Mouse (Mus musculus) liver, embryonic 16.5 days (tissue): ENCODE data around the gene Apeh. TPM values are rescaled to one million over a fixed set of nuclear protein-coding genes. Genes with fewer than 3 reads are reported as not detected.

ENCODE experiments used
- ATAC-seq: fragments of 200-750 bp; cut with Nextera tagmentation; 2 replicates; pipeline ENCODE4 v1.8.0; 2017; ENCODE audit warnings: low read depth, mild to moderate bottlenecking, moderate number of reproducible peaks, moderate library complexity
- H3K27ac ChIP-seq: fragments of 300-500 bp; sonication (generic); 2 replicates; pipeline ENCODE4 v1.5.1; 2014; ENCODE audit warnings: mild to moderate bottlenecking, low read length
- H3K27me3 ChIP-seq: fragments of 300-500 bp; sonication (generic); 2 replicates; pipeline ENCODE4 v1.6.1; 2014; ENCODE audit warnings: low read depth, low read length, mixed read lengths; ENCODE audit not compliant: control insufficient read depth, insufficient read depth
- H3K36me3 ChIP-seq: fragments of 300-500 bp; sonication (generic); 2 replicates; pipeline ENCODE4 v1.6.1; 2014; ENCODE audit warnings: mild to moderate bottlenecking; ENCODE audit not compliant: control insufficient read depth, insufficient read depth
- H3K4me1 ChIP-seq: fragments of 300-500 bp; sonication (generic); 2 replicates; pipeline ENCODE4 v1.6.1; 2014; ENCODE audit warnings: low read depth, low read length, mixed read lengths; ENCODE audit not compliant: control insufficient read depth
- H3K4me2 ChIP-seq: fragments of 300-500 bp; sonication (generic); 2 replicates; pipeline ENCODE4 v1.6.1; 2014; ENCODE audit warnings: low read depth, low read length, mixed read lengths
- H3K4me3 ChIP-seq: fragments of 300-500 bp; sonication (generic); 2 replicates; pipeline ENCODE4 v1.5.1; 2014; ENCODE audit warnings: low read depth, mild to moderate bottlenecking, low read length
- H3K9ac ChIP-seq: fragments of 300-500 bp; sonication (generic); 2 replicates; pipeline ENCODE4 v1.6.1; 2014; ENCODE audit warnings: low read depth, low read length
- H3K9me3 ChIP-seq: fragments of 300-500 bp; sonication (generic); replicated peaks from 2 replicates; pipeline ENCODE4 v1.6.1; 2016; ENCODE audit warnings: low read length; ENCODE audit not compliant: control insufficient read depth
- WGBS: fragments of 180-500 bp; shearing (Covaris S2); extraction: QIAGEN DNeasy Blood & Tissue Kit; methylation state at CpG from one replicate; pipeline ENCODE4 v1.1.7; 2014; ENCODE audit not compliant: insufficient replicate concordance; 5-methylcytosine and 5-hydroxymethylcytosine counted together
- polyA plus RNA-seq: library from polyadenylated mRNA; unstranded; fragments of >200 nt; fragmentation: Nextera tagmentation; extraction: Ambion mirVana; gene quantifications from 2 replicates; pipeline ENCODE4 v1.2.1, GENCODE M21; 2015

Gene Apeh
- polyA plus RNA-seq, 1 experiment from 2014 or later, result 172 TPM

DNA sequence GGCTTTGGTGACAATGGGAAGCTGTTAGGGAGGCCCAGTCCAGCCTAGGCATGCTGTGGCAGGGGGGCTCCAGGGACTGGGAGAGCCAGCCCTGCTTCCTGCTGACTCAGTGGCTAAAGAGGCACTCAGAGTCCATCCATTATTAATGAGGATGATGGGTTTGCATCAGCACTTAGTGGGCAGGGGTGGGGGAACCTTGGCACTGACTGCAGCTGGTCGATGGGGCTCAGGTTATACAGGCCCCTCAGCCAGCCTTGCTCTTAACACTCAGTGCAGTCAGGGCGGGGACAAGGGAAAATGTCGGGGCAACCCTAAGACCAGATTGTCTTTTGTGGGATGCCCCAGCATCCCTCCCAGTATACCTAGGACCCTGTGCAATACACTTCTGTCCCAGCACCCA lies 32.3 kb downstream of the Apeh start:
- Histone ChIP-seq H3K9me3 (no peaks in the 10 kb centered on the region), H3K4me3 (no peak overlapping the region), H3K4me2 (no peak overlapping the region), H3K9ac (no peak overlapping the region), H3K27ac (no peak overlapping the region), H3K36me3 (peaks cover 100% of the 10 kb centered on the region), H3K27me3 (no peaks in the 10 kb centered on the region), H3K4me1 (no peaks in the 10 kb centered on the region; the same call in 1 of the 2 replicates)
- WGBS, result 78% methylated on average over 3 of the region's 3 CpGs
- no peak for ATAC-seq

DNA sequence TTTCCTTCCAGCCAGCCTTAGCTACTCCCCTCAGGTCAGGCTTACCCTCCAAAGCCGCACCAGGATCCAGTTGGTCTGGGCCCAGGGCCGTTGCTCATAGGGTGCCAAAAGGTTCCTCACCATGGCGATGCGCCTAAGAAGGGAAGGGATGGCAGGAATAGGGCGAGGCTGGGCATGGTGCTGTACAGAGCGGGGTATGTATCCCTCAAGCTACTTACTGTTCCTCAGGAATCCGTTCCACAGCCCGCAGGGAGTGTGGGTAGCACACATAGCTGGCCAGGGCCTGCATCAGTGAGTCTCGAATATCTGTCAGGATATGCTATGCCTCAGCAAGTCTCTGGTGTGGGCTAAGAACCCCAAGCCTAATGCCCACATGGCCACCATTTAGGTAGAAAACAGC lies 36.1 kb downstream of the Apeh start:
- Histone ChIP-seq H3K4me2 (no peak overlapping the region), H3K9ac (no peak overlapping the region), H3K9me3 (no peaks in the 10 kb centered on the region), H3K27me3 (no peaks in the 10 kb centered on the region), H3K36me3 (peaks cover 99% of the 10 kb centered on the region), H3K27ac (no peak overlapping the region), H3K4me3 (no peak overlapping the region), H3K4me1 (peaks cover 4% of the 10 kb centered on the region)
- ATAC-seq, result no peak
- WGBS, result 93% methylated on average over 9 of the region's 9 CpGs

DNA sequence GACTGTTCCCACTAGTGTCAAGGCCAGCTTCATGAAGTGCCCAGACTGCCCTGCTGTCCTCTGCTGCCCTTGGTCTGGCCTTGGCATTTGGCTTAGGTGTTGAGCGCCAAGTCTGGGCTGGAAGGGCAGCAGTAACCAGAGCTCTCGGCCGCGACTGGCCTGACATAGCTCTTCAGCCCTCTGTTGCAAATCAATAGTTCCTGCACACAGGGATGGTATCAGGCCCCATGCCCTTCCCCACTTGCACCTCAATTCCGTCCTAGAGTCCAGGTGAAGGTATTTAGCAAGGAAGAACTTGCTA lies 37.2 kb downstream of the Apeh start:
- H3K4me1 ChIP-seq, result peaks cover 10% of the 10 kb centered on the region
- H3K4me2 ChIP-seq, result no peak overlapping the region
- H3K4me3 ChIP-seq, result no peak overlapping the region
- no peak overlapping the region for H3K9ac ChIP-seq
- ATAC-seq, result no peak
- WGBS, result 83% methylated on average over 5 of the region's 5 CpGs
- H3K36me3 ChIP-seq, result peaks cover 88% of the 10 kb centered on the region
- no peaks in the 10 kb centered on the region for H3K27me3 ChIP-seq
- no peak overlapping the region for H3K27ac ChIP-seq
- no peaks in the 10 kb centered on the region for H3K9me3 ChIP-seq

DNA sequence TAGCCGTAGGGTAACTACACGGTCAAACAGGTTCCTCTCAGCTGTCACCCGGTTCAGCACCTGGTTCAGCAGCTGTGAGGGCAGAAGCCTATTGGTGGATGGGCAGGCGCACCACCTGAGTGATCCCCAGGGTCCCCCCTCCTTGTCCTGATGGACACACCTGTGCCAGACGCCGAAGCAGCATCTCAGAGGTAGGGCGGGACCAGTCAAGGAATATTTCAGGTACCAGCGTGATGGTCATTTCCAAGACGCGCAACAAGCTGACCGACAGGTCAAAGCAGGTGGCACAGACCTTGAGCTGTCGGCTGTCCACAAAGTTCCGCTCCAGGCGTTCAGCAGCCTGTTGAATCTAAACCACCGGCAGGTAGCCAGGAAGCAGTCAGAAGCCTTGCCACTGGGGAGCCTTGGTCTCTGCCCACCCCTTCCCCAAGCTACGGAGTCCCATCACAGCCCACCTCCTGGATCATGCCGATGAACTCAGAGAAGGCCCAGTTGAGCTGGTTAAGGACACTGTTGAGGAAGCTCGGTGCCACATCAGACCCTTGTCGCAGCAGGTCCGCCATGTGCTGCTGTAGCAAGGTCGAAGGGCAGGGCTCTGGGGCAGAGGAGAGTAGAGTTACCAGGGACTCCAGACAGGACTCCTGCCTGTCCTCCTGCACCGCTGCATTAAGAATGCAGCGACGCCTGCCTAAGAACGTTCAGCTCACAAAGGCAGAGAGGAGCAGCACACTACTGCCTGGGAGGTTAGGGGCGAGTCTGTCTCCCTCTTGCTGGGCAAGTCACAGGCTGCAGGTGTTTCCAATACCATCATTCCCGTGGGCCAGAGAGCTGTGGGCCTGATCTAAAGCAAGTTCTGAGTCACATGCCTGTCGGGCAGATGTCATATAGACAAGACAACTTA lies 37.8 kb downstream of the Apeh start:
- H3K36me3 ChIP-seq, result peaks cover 86% of the 10 kb centered on the region

DNA sequence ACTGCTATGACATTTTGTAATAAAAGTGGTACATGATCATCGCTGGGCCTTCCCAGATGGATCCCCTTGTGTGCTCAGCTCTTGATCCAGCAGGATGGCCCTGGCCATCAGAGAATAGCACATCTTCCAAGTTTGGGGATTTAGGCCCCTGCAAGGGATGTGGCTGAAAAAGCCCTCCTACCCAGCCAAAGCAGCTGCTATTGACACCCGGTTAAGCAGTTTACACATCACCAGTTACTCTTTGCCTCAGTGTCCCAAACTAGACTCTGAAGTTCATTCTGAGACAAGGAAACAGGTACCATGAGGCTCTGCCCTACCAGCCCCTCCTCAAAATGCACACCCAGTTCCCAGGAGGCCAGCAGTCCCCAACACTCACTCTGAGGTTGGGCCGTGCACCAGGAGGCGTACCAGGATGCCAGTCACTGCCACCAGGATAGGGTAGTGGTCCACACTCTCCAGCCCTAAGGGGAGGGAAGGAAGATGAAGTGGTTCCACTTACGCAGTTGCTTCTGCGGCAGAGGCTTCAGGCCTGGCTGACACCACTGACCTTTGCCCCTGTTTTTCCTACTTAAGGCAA lies 38.7 kb downstream of the Apeh start:
- WGBS, result 92% methylated on average over 6 of the region's 6 CpGs
- Histone ChIP-seq H3K4me1 (peaks cover 10% of the 10 kb centered on the region), H3K9me3 (no peaks in the 10 kb centered on the region), H3K27me3 (no peaks in the 10 kb centered on the region), H3K36me3 (peaks cover 84% of the 10 kb centered on the region), H3K9ac (no peak overlapping the region), H3K4me3 (no peak overlapping the region), H3K4me2 (no peak overlapping the region), H3K27ac (no peak overlapping the region)
- no peak for ATAC-seq

More for the DNA sequence above, 37.8 kb downstream of the Apeh start:
- Histone ChIP-seq H3K27ac (no peak overlapping the region), H3K4me1 (peaks cover 10% of the 10 kb centered on the region), H3K4me2 (no peak overlapping the region), H3K27me3 (no peaks in the 10 kb centered on the region), H3K9me3 (no peaks in the 10 kb centered on the region), H3K4me3 (no peak overlapping the region), H3K9ac (no peak overlapping the region)
- 85% methylated on average over 28 of the region's 28 CpGs for WGBS
- no peak for ATAC-seq

DNA sequence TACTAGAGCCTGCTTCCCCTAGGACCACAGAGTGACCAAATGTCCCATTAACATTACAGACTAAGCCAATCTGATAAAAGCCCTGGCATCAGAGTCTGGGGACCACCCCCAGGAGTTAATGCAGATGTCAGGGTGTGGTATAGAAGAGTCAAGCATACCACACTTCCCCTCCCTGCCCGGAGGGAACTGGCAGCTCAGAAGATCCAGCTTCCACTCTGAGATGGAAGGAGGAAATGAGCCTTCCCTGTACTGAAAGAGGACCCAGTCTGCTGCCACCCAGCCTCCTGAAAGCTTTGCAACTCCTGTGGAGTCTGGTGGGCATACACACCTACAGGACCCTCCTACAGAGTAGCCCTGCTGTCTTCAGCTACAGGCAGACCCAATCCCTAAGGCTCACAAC lies 39.3 kb downstream of the Apeh start:
- Histone ChIP-seq H3K27ac (no peak overlapping the region), H3K4me3 (no peak overlapping the region), H3K36me3 (peaks cover 81% of the 10 kb centered on the region), H3K27me3 (no peaks in the 10 kb centered on the region), H3K4me1 (peaks cover 16% of the 10 kb centered on the region), H3K9ac (no peak overlapping the region), H3K9me3 (no peaks in the 10 kb centered on the region), H3K4me2 (no peak overlapping the region)
- no peak for ATAC-seq
- WGBS, result 24% methylated on average over 1 of the region's 1 CpGs

DNA sequence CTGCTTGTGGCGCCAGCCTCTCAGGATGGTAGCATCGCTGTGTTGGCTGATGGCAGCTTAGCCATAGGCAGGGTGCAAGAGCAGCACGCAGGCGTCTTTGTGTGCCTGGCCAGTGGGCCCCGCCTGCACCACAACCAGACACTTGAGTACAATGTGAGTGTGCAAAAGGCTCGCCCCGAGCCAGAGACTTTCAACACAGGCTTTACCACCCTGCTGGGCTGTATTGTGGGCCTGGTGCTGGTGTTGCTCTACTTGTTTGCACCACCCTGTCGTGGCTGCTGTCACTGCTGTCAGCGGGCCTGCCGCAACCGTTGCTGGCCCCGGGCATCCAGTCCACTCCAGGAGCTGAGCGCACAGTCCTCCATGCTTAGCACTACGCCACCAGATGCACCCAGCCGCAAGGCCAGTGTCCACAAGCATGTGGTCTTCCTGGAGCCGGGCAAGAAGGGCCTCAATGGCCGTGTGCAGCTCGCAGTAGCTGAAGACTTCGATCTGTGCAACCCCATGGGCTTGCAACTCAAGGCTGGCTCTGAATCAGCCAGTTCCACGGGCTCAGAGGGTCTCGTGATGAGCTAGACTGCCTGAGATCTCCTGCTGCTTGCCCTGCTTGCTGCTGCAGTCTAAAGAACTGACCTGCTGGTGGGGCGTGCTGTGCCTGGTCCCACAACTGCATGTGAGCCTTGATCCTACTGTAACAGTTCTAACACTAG lies 39.9 kb downstream of the Apeh start:
- H3K36me3 ChIP-seq, result peaks cover 75% of the 10 kb centered on the region
- ATAC-seq, result no peak
- no peaks in the 10 kb centered on the region for H3K9me3 ChIP-seq
- H3K4me3 ChIP-seq, result no peak overlapping the region
- H3K9ac ChIP-seq, result no peak overlapping the region
- no peak overlapping the region for H3K27ac ChIP-seq
- no peaks in the 10 kb centered on the region for H3K27me3 ChIP-seq
- H3K4me2 ChIP-seq, result no peak overlapping the region
- H3K4me1 ChIP-seq, result peaks cover 22% of the 10 kb centered on the region
- WGBS, result 92% methylated on average over 22 of the region's 22 CpGs

DNA sequence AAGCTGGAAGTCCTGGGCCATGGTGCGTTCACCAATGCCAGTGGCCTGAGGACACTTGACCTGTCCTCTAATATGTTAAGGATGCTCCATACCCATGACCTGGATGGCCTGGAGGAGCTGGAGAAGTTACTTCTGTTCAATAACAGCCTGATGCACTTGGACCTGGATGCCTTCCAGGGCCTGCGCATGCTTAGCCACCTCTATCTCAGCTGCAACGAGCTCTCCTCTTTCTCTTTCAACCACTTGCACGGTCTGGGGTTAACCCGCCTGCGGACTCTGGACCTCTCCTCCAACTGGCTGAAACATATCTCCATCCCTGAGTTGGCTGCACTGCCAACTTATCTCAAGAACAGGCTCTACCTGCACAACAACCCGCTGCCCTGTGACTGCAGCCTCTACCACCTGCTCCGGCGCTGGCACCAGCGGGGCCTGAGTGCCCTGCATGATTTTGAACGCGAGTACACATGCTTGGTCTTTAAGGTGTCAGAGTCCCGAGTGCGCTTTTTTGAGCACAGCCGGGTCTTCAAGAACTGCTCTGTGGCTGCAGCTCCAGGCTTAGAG lies 40.7 kb downstream of the Apeh start:
- H3K9ac ChIP-seq, result no peak overlapping the region
- H3K9me3 ChIP-seq, result no peaks in the 10 kb centered on the region
- H3K4me2 ChIP-seq, result no peak overlapping the region
- H3K36me3 ChIP-seq, result peaks cover 68% of the 10 kb centered on the region
- 88% methylated on average over 15 of the region's 15 CpGs for WGBS
- ATAC-seq, result no peak
- H3K27me3 ChIP-seq, result no peaks in the 10 kb centered on the region
- peaks cover 23% of the 10 kb centered on the region for H3K4me1 ChIP-seq
- no peak overlapping the region for H3K4me3 ChIP-seq
- H3K27ac ChIP-seq, result no peak overlapping the region; the same call in 1 of the 2 replicates
